Mouse (Mus musculus) forebrain, embryonic 16.5 days (tissue): ENCODE measurements at regions not wholly inside any gene's neighbourhood (a gene's known extent, or its start where the extent isn't known, plus 50 kb on each side); places are given as distances from the start of the nearest gene placed in this dataset.

Experiments
- ATAC-seq: fragments of 200-750 bp; cut with Nextera tagmentation; 2 replicates; pipeline ENCODE4 v1.8.0; 2017; ENCODE audit warnings: mild to moderate bottlenecking, moderate library complexity
- H3K27ac ChIP-seq: fragments of 300-500 bp; sonication (generic); 2 replicates; pipeline ENCODE4 v1.5.1; 2014; ENCODE audit warnings: low read length, control low read depth
- H3K27me3 ChIP-seq: fragments of 300-500 bp; sonication (generic); replicated peaks from 2 replicates; pipeline ENCODE4 v1.6.1; 2014; ENCODE audit warnings: low read length; ENCODE audit not compliant: control insufficient read depth, insufficient read depth
- H3K36me3 ChIP-seq: fragments of 300-500 bp; sonication (generic); 2 replicates; pipeline ENCODE4 v1.6.1; 2014; ENCODE audit not compliant: control insufficient read depth, insufficient read depth
- H3K4me1 ChIP-seq: fragments of 300-500 bp; sonication (generic); replicated peaks from 2 replicates; pipeline ENCODE4 v1.6.1; 2014; ENCODE audit warnings: low read length; ENCODE audit not compliant: control insufficient read depth, insufficient read depth
- H3K4me2 ChIP-seq: fragments of 300-500 bp; sonication (generic); 2 replicates; pipeline ENCODE4 v1.6.1; 2014; ENCODE audit warnings: mild to moderate bottlenecking, low read length, control low read depth
- H3K4me3 ChIP-seq: fragments of 300-500 bp; sonication (generic); replicated peaks from 2 replicates; pipeline ENCODE4 v1.5.1; 2014; ENCODE audit warnings: mild to moderate bottlenecking, low read length, control low read depth
- H3K9ac ChIP-seq: fragments of 300-500 bp; sonication (generic); replicated peaks from 2 replicates; pipeline ENCODE4 v1.6.1; 2014; ENCODE audit warnings: low read depth, low read length, control low read depth
- H3K9me3 ChIP-seq: fragments of 300-500 bp; sonication (generic); 2 replicates; pipeline ENCODE4 v1.6.1; 2016; ENCODE audit warnings: low read length; ENCODE audit not compliant: control insufficient read depth
- WGBS: fragments of 180-500 bp; shearing (Covaris S2); extraction: QIAGEN DNeasy Blood & Tissue Kit; methylation state at CpG from one replicate; pipeline ENCODE4 v1.1.7; 2014; 5-methylcytosine and 5-hydroxymethylcytosine counted together

GRCm38 (mm10) chr13:28898900-28899299 is 54.6 kb downstream of the Sox4 start:
- no peak overlapping the region for H3K4me2 ChIP-seq
- WGBS, result 46% methylated on average over 4 of the region's 4 CpGs
- ATAC-seq, result peak; percentile 45
- H3K36me3 ChIP-seq, result no peaks in the 10 kb centered on the region
- no peaks in the 10 kb centered on the region for H3K9me3 ChIP-seq
- no peaks in the 10 kb centered on the region for H3K27me3 ChIP-seq
- no peaks in the 10 kb centered on the region for H3K4me1 ChIP-seq
- no peak overlapping the region for H3K27ac ChIP-seq
- no peak overlapping the region for H3K9ac ChIP-seq
- no peak overlapping the region for H3K4me3 ChIP-seq

- no peak overlapping the region for H3K9ac ChIP-seq
- WGBS, result 93% methylated on average over 6 of the region's 6 CpGs
- no peak for ATAC-seq
These were observed 60.6 kb downstream of the Sox4 start for GRCm38 (mm10) chr13:28892896-28893295.

GRCm38 (mm10) chr13:28887098-28887497 is 66.4 kb downstream of the Sox4 start:
- no peak for ATAC-seq
- H3K36me3 ChIP-seq, result no peaks in the 10 kb centered on the region
- 17% methylated on average over 13 of the region's 13 CpGs for WGBS

More at GRCm38 (mm10) chr13:28892896-28893295, 60.6 kb downstream of the Sox4 start:
- Histone ChIP-seq H3K27me3 (no peaks in the 10 kb centered on the region), H3K9me3 (no peaks in the 10 kb centered on the region), H3K4me1 (no peaks in the 10 kb centered on the region), H3K4me3 (no peak overlapping the region), H3K4me2 (no peak overlapping the region), H3K27ac (no peak overlapping the region), H3K36me3 (no peaks in the 10 kb centered on the region)

GRCm38 (mm10) chr13:28886691-28887090 is 66.8 kb downstream of the Sox4 start:
- Histone ChIP-seq H3K36me3 (no peaks in the 10 kb centered on the region), H3K4me1 (peaks cover 20% of the 10 kb centered on the region), H3K4me3 (no peak overlapping the region), H3K27ac (no peak overlapping the region), H3K27me3 (no peaks in the 10 kb centered on the region), H3K9ac (no peak overlapping the region), H3K4me2 (peak overlapping the region; percentile 28; the same call in 1 of the 2 replicates), H3K9me3 (no peaks in the 10 kb centered on the region)
- no peak for ATAC-seq
- 14% methylated on average over 11 of the region's 11 CpGs for WGBS

More at GRCm38 (mm10) chr13:28887098-28887497, 66.4 kb downstream of the Sox4 start:
- Histone ChIP-seq H3K4me3 (no peak overlapping the region), H3K4me2 (peak overlapping the region; percentile 28), H3K27ac (no peak overlapping the region), H3K9ac (no peak overlapping the region), H3K27me3 (no peaks in the 10 kb centered on the region), H3K9me3 (no peaks in the 10 kb centered on the region), H3K4me1 (peaks cover 18% of the 10 kb centered on the region)

GRCm38 (mm10) chr13:28885083-28886037 is 68.2 kb downstream of the Sox4 start:
- Histone ChIP-seq H3K9me3 (no peaks in the 10 kb centered on the region), H3K36me3 (no peaks in the 10 kb centered on the region), H3K27me3 (no peaks in the 10 kb centered on the region), H3K4me1 (peaks cover 31% of the 10 kb centered on the region), H3K4me3 (peak overlapping the region; percentile 72), H3K27ac (peak overlapping the region; percentile 19; the same call in 1 of the 2 replicates), H3K9ac (peak overlapping the region; percentile 74), H3K4me2 (peak overlapping the region; percentile 76)
- WGBS, result under 1% methylated on average over 25 of the region's 30 CpGs
- ATAC-seq, result peak; percentile 69

GRCm38 (mm10) chr13:28884191-28884820 is 69.2 kb downstream of the Sox4 start:
- Histone ChIP-seq H3K36me3 (no peaks in the 10 kb centered on the region), H3K4me2 (peak overlapping the region; percentile 76), H3K4me3 (peak overlapping the region; percentile 72), H3K9me3 (no peaks in the 10 kb centered on the region), H3K9ac (peak overlapping the region; percentile 74), H3K27ac (no peak overlapping the region), H3K27me3 (no peaks in the 10 kb centered on the region), H3K4me1 (peaks cover 38% of the 10 kb centered on the region)
- 0% methylated on average over 26 of the region's 26 CpGs for WGBS
- ATAC-seq, result peak; percentile 24; the same call in 1 of the 2 replicates

GRCm38 (mm10) chr13:28883398-28883797 is 70.1 kb downstream of the Sox4 start:
- H3K4me2 ChIP-seq, result peak overlapping the region; percentile 76
- ATAC-seq, result no peak
- no peaks in the 10 kb centered on the region for H3K9me3 ChIP-seq
- H3K27ac ChIP-seq, result no peak overlapping the region
- peak overlapping the region; percentile 72 for H3K4me3 ChIP-seq
- 25% methylated on average over 8 of the region's 8 CpGs for WGBS
- H3K36me3 ChIP-seq, result no peaks in the 10 kb centered on the region
- no peaks in the 10 kb centered on the region for H3K27me3 ChIP-seq
- peaks cover 47% of the 10 kb centered on the region for H3K4me1 ChIP-seq
- peak overlapping the region; percentile 74 for H3K9ac ChIP-seq

- Histone ChIP-seq H3K36me3 (no peaks in the 10 kb centered on the region), H3K4me3 (peak overlapping the region; percentile 27), H3K9ac (peak overlapping the region; percentile 10; the same call in 1 of the 2 replicates), H3K4me1 (peaks cover 49% of the 10 kb centered on the region), H3K9me3 (no peaks in the 10 kb centered on the region), H3K4me2 (peak overlapping the region; percentile 51), H3K27ac (no peak overlapping the region), H3K27me3 (no peaks in the 10 kb centered on the region)
- ATAC-seq, result no peak
- WGBS, result 49% methylated on average over 6 of the region's 6 CpGs
These were observed 72.6 kb downstream of the Sox4 start for GRCm38 (mm10) chr13:28880888-28881287.

- peak overlapping the region; percentile 14; the same call in 1 of the 2 replicates for H3K9ac ChIP-seq
- peak overlapping the region; percentile 51 for H3K4me2 ChIP-seq
- 89% methylated on average over 3 of the region's 3 CpGs for whole genome bisulfite sequencing
These were observed 74.8 kb downstream of the Sox4 start for GRCm38 (mm10) chr13:28878692-28879091.

More at GRCm38 (mm10) chr13:28878692-28879091, 74.8 kb downstream of the Sox4 start:
- ATAC-seq, result no peak
- Histone ChIP-seq H3K27me3 (no peaks in the 10 kb centered on the region), H3K4me1 (peaks cover 51% of the 10 kb centered on the region), H3K36me3 (no peaks in the 10 kb centered on the region), H3K27ac (no peak overlapping the region), H3K9me3 (no peaks in the 10 kb centered on the region), H3K4me3 (no peak overlapping the region)
